Mouse (Mus musculus) neural tube, embryonic 14.5 days (tissue): ENCODE results near the gene Gm6793. TPM values are rescaled to one million over a fixed set of nuclear protein-coding genes. Genes with fewer than 3 reads are reported as not detected.

Experiments used
- polyA plus RNA-seq: library from polyadenylated mRNA; unstranded; fragments of >200 nt; fragmentation: Nextera tagmentation; extraction: Ambion mirVana; gene quantifications from 2 replicates; pipeline ENCODE4 v1.2.1, GENCODE M21; 2014

Gm6793 gene
- polyA plus RNA-seq, 1 experiment from 2014 or later: 1.7 TPM

Other genes with a start within 250 kb of the Gm6793 start
- 177 and 178 TPM in 2 replicates for gene Cfdp1, start 160.7 kb downstream of the Gm6793 start, polyA plus RNA-seq
- gene Tmem170, start 138.3 kb downstream of the Gm6793 start, polyA plus RNA-seq: 3.8 and 4.6 TPM in 2 replicates
- 2.7 and 3.2 TPM in 2 replicates for gene Chst5, start 104.6 kb downstream of the Gm6793 start, polyA plus RNA-seq
- gene Tmem231, start 81.2 kb downstream of the Gm6793 start, polyA plus RNA-seq: 14.8 and 15.6 TPM in 2 replicates
- 486 and 487 TPM in 2 replicates for gene Gabarapl2, start 74.3 kb downstream of the Gm6793 start, polyA plus RNA-seq
- gene Adat1, start 22.7 kb downstream of the Gm6793 start, polyA plus RNA-seq: 7.2 and 8.5 TPM in 2 replicates
- gene Kars, start 3.7 kb downstream of the Gm6793 start, polyA plus RNA-seq: 186 and 197 TPM in 2 replicates
- 65.2 and 67.0 TPM in 2 replicates for gene Terf2ip, start 3.6 kb downstream of the Gm6793 start, polyA plus RNA-seq